ENCODE assay signal across 25 mouse cellular contexts in the genomic region with DNA sequence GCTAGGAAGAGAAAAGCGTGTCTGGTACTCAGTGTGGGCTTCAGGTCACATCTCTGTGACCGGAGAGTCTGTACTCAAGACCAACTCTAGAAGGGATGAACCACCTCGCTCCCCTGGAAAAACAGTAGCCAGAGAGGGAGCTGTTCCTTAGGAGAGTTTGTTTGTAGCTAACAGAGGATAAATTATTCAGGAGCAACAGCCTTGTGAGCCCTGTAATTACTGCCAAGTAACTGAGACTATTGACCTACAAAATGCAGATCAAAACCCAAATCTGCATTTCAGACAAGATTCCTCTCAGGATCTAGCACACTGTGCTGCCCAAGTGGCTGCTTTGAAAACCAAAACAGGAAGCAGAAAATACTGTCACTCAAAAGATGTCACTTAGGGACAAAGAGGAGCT.
A peak's percentile ranks its signal among the peaks of the same experiment; 100 is the strongest.
DNase-seq lines count a peak whose midpoint lies in the region; ATAC-seq and TF ChIP-seq lines count a peak whose summit lies in the region.
"Had no signal": no experiment of that assay in that cellular context is flagged by ENCODE, and none has a peak within 500 bp of the region (broad histone marks: within the 10 kb centered on the region; RNA-seq: fewer than 3 reads in every experiment).

No protein-coding gene starts in this region.

- no peaks in the 10 kb centered on the region for H3K4me1 ChIP-seq in hindbrain, postnatal 0 days (ENCODE audit: insufficient read depth, low read length)
- no peaks in the 10 kb centered on the region for H3K4me1 ChIP-seq in hindbrain, embryonic 11.5 days (replicated peaks; ENCODE audit: control insufficient read depth, insufficient read depth, low read length)
- no peaks in the 10 kb centered on the region for H3K4me1 ChIP-seq in thymus, adult 2 months (replicated peaks; ENCODE audit: control insufficient read depth, insufficient read depth, low read length)
- H3K4me1 ChIP-seq: stomach, embryonic 15.5 days had no signal

- no peaks in the 10 kb centered on the region for H3K9me3 ChIP-seq in hindbrain, postnatal 0 days (ENCODE audit: low read length)
- H3K9me3 ChIP-seq in hindbrain, embryonic 11.5 days (ENCODE audit: control insufficient read depth, low read length) = no peaks in the 10 kb centered on the region
- H3K9me3 ChIP-seq: forebrain, embryonic 12.5 days; stomach, embryonic 15.5 days had no signal

- no peaks in the 10 kb centered on the region for H3K27me3 ChIP-seq in hindbrain, postnatal 0 days (ENCODE audit: insufficient read depth, low read length)
- no peaks in the 10 kb centered on the region for H3K27me3 ChIP-seq in hindbrain, embryonic 11.5 days (ENCODE audit: control insufficient read depth, insufficient read depth, low read length)
- H3K27me3 ChIP-seq in thymus, adult 2 months (ENCODE audit: control insufficient read depth, insufficient read depth, low read length) = no peaks in the 10 kb centered on the region
- H3K27me3 ChIP-seq: forebrain, embryonic 12.5 days; neural tube, embryonic 13.5 days; Patski; stomach, embryonic 15.5 days had no signal

- TF ChIP-seq CTCF in hindbrain, postnatal 0 days (IDR thresholded peaks at IDR 0.05; ENCODE audit: low read depth) = peak; percentile 16; the same call in 1 of the 2 replicates
- TF ChIP-seq CTCF in thymus, adult 2 months (IDR thresholded peaks at IDR 0.05; ENCODE audit: borderline replicate concordance, control insufficient read depth, extremely low read depth, insufficient read depth, low read length, poor library complexity) = no peak

- H3K27ac ChIP-seq in hindbrain, postnatal 0 days = no peak overlapping the region
- no peak overlapping the region for H3K27ac ChIP-seq in hindbrain, embryonic 11.5 days (ENCODE audit: low read depth, low read length)
- H3K27ac ChIP-seq in thymus, adult 2 months (ENCODE audit: control insufficient read depth, insufficient read depth, low read length) = no peak overlapping the region
- H3K27ac ChIP-seq: forebrain, embryonic 12.5 days; gastrocnemius, adult 2 months; kidney, postnatal 0 days; neural tube, embryonic 13.5 days; stomach, embryonic 15.5 days had no signal

- no peak overlapping the region for H3K9ac ChIP-seq in hindbrain, postnatal 0 days (replicated peaks; ENCODE audit: low read length)
- no peak overlapping the region for H3K9ac ChIP-seq in hindbrain, embryonic 11.5 days (ENCODE audit: low read depth, low read length)
- H3K9ac ChIP-seq: forebrain, embryonic 12.5 days; neural tube, embryonic 13.5 days; stomach, embryonic 15.5 days had no signal

- no peaks in the 10 kb centered on the region for H3K36me3 ChIP-seq in hindbrain, postnatal 0 days (ENCODE audit: insufficient read depth, low read length)
- H3K36me3 ChIP-seq in hindbrain, embryonic 11.5 days (ENCODE audit: control insufficient read depth, insufficient read depth, low read length) = no peaks in the 10 kb centered on the region
- H3K36me3 ChIP-seq in thymus, adult 2 months (ENCODE audit: control insufficient read depth, insufficient read depth, low read length) = no peaks in the 10 kb centered on the region
- H3K36me3 ChIP-seq: forebrain, embryonic 12.5 days; neural tube, embryonic 13.5 days; stomach, embryonic 15.5 days had no signal

- TF ChIP-seq POLR2A in thymus, adult 2 months (IDR thresholded peaks at IDR 0.05; ENCODE audit: control insufficient read depth, extremely low read depth, insufficient read depth, low read length, poor library complexity) = no peak

- peak; percentile 14 for DNase-seq in cerebellum, adult 9-10 months
- no peak for DNase-seq in cerebellum, adult 11-12 months
- no peak for DNase-seq in hindbrain, postnatal 0 days (ENCODE audit: low spot score)
- no peak for DNase-seq in hindbrain, embryonic 11.5 days (ENCODE audit: low spot score)
- peak; percentile 15 for DNase-seq in retina, embryonic 14.5 days (ENCODE audit: low spot score)
- DNase-seq in retina, postnatal 1 day = no peak
- no peak for DNase-seq in yolk sac, embryonic 10.5 days (ENCODE audit: low spot score)
- no peak for DNase-seq in thymus, adult 2 months
- DNase-seq: adrenal gland, postnatal 14 days; cerebellum, adult 18-20 months; cerebellum, postnatal 36 days; gastrocnemius, adult 2 months; heart, postnatal 10 days; kidney, adult 11 months; left cerebral cortex, postnatal 4 days; liver; lung, postnatal 10 days; right cerebral cortex, postnatal 25 days; thymus, adult 18-20 months had no signal

- no peak for ATAC-seq in hindbrain, postnatal 0 days
- ATAC-seq in hindbrain, embryonic 11.5 days (ENCODE audit: low FRiP score) = no peak
- ATAC-seq: Patski had no signal

- 72% methylated on average over 3 of the region's 3 CpGs for WGBS in hindbrain, postnatal 0 days
- 81% methylated on average over 3 of the region's 3 CpGs for WGBS in hindbrain, embryonic 11.5 days
- 97% methylated on average over 3 of the region's 3 CpGs for WGBS in thymus, adult 2 months

- no peak overlapping the region for H3K4me3 ChIP-seq in hindbrain, postnatal 0 days (ENCODE audit: low read length)
- H3K4me3 ChIP-seq in hindbrain, embryonic 11.5 days (ENCODE audit: low read depth, low read length) = no peak overlapping the region
- no peak overlapping the region for H3K4me3 ChIP-seq in thymus, adult 2 months (ENCODE audit: control insufficient read depth, insufficient read depth, low read length)
- H3K4me3 ChIP-seq: forebrain, embryonic 12.5 days; gastrocnemius, adult 2 months; neural tube, embryonic 13.5 days; stomach, embryonic 15.5 days had no signal

- H3K4me2 ChIP-seq in hindbrain, postnatal 0 days (ENCODE audit: low read depth, low read length) = no peak overlapping the region
- no peak overlapping the region for H3K4me2 ChIP-seq in hindbrain, embryonic 11.5 days (replicated peaks; ENCODE audit: low read depth, low read length)
- H3K4me2 ChIP-seq: forebrain, embryonic 12.5 days; heart, embryonic 11.5 days; neural tube, embryonic 13.5 days; stomach, embryonic 15.5 days had no signal

Comparison
In these comparisons a context has a peak if more than half of its experiments do, and no peak if none do; other contexts are left out.
1. DNase-seq: peak in cerebellum, adult 9-10 months (single experiment) and retina, embryonic 14.5 days (single experiment); none in cerebellum, adult 11-12 months (single experiment), hindbrain, postnatal 0 days (single experiment), hindbrain, embryonic 11.5 days (single experiment), retina, postnatal 1 day (single experiment), yolk sac, embryonic 10.5 days (single experiment) and thymus, adult 2 months (single experiment).